Mouse (Mus musculus) liver, embryonic 14.5 days (tissue): ENCODE data around the gene Phf14.

ENCODE experiments used
- CTCF ChIP-seq: IDR thresholded peaks from 2 replicates; pipeline ENCODE4 v1.5.1; 2016; ENCODE audit warnings: antibody characterized with exemption, low read depth, control low read depth
- EP300 ChIP-seq: IDR thresholded peaks from 2 replicates; pipeline ENCODE4 v1.6.1; 2016; ENCODE audit warnings: antibody characterized with exemption, low read depth

DNA sequence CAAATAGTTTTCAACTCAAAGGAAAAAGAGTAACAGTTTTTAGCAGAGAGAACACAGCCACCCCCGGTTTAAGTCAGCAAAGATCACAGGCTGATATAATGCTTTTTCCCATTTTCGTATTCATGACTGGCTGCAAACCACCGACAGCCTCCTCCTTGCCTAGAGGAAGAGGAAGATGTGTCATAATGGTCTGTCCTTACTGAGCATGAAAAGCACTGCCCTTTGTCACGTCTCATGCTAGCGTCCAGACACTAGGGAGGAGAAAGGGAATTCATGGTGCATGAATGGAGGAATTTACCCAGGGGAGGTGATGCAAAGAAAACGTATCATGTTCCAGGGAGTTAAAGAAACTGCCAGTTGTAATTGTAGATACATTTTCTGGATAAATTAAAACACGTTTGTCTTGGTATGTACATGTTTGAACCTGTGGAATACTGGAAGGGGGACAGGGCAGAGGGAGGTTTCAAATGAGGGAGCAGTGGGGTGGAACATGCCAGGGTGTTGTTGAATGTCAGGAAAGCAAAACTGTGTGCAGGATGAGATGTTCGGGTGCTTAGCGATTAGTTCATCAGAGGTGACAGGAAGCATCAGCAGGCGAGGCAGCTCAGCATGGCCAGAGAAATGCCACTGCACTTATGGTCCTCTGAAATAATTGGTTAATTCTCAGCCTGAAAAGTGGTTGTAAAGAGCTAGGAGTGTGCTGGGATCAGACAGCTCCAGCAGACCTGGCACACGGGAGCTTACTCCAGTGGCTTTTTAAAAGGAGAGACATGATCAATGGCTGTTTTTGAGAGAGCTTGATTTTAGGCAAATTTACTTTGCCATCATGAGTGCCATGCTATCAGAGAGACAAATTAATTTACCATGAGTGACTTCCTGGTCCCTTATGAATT is 209.6 kb downstream of the Phf14 start:
- TF ChIP-seq CTCF (no peak), EP300 (no peak)
